In genomic region chr6:12081722-12082121, GRCm38 (mm10) we compare ENCODE assay signal across 20 mouse cellular contexts.
DNase-seq lines count a peak whose midpoint lies in the region; ATAC-seq and TF ChIP-seq lines count a peak whose summit lies in the region.
"Had no signal": no experiment of that assay in that cellular context is flagged by ENCODE, and none has a peak within 500 bp of the region (broad histone marks: within the 10 kb centered on the region; RNA-seq: fewer than 3 reads in every experiment).

No protein-coding gene starts in this region.

- no peak overlapping the region for H3K9ac ChIP-seq in hindbrain, embryonic 13.5 days
- no peak overlapping the region for H3K9ac ChIP-seq in hindbrain, embryonic 12.5 days
- no peak overlapping the region for H3K9ac ChIP-seq in stomach, embryonic 15.5 days
- no peak overlapping the region for H3K9ac ChIP-seq in stomach, postnatal 0 days (ENCODE audit: low read length)
- no peak overlapping the region for H3K9ac ChIP-seq in stomach, embryonic 16.5 days (ENCODE audit: low read length)
- H3K9ac ChIP-seq: forebrain, embryonic 12.5 days; heart, embryonic 13.5 days; hindbrain, embryonic 15.5 days; limb, embryonic 12.5 days; liver, embryonic 12.5 days had no signal

- H3K27ac ChIP-seq in hindbrain, embryonic 13.5 days = 0 out of 2 replicates have a peak overlapping the region, but pooled peaks have one; percentile 23
- H3K27ac ChIP-seq in hindbrain, embryonic 12.5 days = no peak overlapping the region
- H3K27ac ChIP-seq in layer of hippocampus, adult 2 months = peak overlapping the region; percentile 61
- H3K27ac ChIP-seq in stomach, embryonic 15.5 days = peak overlapping the region; percentile 40; the same call in 1 of the 2 replicates
- no peak overlapping the region for H3K27ac ChIP-seq in stomach, postnatal 0 days (replicated peaks)
- peak overlapping the region; percentile 76 for H3K27ac ChIP-seq in stomach, embryonic 16.5 days (ENCODE audit: low read length)
- H3K27ac ChIP-seq: forebrain, embryonic 12.5 days; heart, embryonic 13.5 days; hindbrain, embryonic 15.5 days; kidney, postnatal 0 days; limb, embryonic 12.5 days; liver, embryonic 12.5 days had no signal

- no peak for TF ChIP-seq EP300 in stomach, postnatal 0 days (optimal IDR thresholded peaks at IDR 0.05)

- TF ChIP-seq CTCF in layer of hippocampus, adult 2 months (conservative IDR thresholded peaks at IDR 0.05) = no peak
- no peak for TF ChIP-seq CTCF in stomach, postnatal 0 days (IDR thresholded peaks at IDR 0.05; ENCODE audit: low read depth)

- whole genome bisulfite sequencing in hindbrain, embryonic 13.5 days = 99% methylated on average over 2 of the region's 2 CpGs
- 92% methylated on average over 2 of the region's 2 CpGs for WGBS in hindbrain, embryonic 12.5 days
- WGBS in stomach, embryonic 15.5 days = 68% methylated on average over 2 of the region's 2 CpGs
- WGBS in stomach, postnatal 0 days = 74% methylated on average over 2 of the region's 2 CpGs
- WGBS in stomach, embryonic 16.5 days = 73% methylated on average over 2 of the region's 2 CpGs

- no peak for DNase-seq in layer of hippocampus, adult 2 months (ENCODE audit: low spot score in 2 of 2)
- DNase-seq in layer of hippocampus, adult 9-11 months = no peak
- DNase-seq in stomach, postnatal 0 days (ENCODE audit: low spot score) = no peak
- no peak for DNase-seq in right cerebral cortex, postnatal 36 days (ENCODE audit: low spot score in 2 of 2)
- DNase-seq: adrenal gland, adult 2 months; cerebellum, adult 9-10 months; gastrocnemius, postnatal 10 days; heart, adult 18-20 months; right cerebral cortex, adult 18-20 months; thymus, adult 2 months had no signal

- no peak for ATAC-seq in hindbrain, embryonic 13.5 days (ENCODE audit: low FRiP score)
- no peak for ATAC-seq in hindbrain, embryonic 12.5 days (ENCODE audit: low FRiP score)
- no peak for ATAC-seq in stomach, embryonic 15.5 days (ENCODE audit: insufficient read depth, low FRiP score, low read depth)
- ATAC-seq in stomach, postnatal 0 days (ENCODE audit: low FRiP score, low TSS enrichment) = no peak
- ATAC-seq in stomach, embryonic 16.5 days (ENCODE audit: insufficient read depth, low FRiP score) = no peak
- ATAC-seq: liver, embryonic 12.5 days had no signal

- H3K4me3 ChIP-seq in hindbrain, embryonic 13.5 days = no peak overlapping the region
- H3K4me3 ChIP-seq in hindbrain, embryonic 12.5 days = no peak overlapping the region
- no peak overlapping the region for H3K4me3 ChIP-seq in layer of hippocampus, adult 2 months
- no peak overlapping the region for H3K4me3 ChIP-seq in stomach, embryonic 15.5 days (replicated peaks)
- H3K4me3 ChIP-seq in stomach, postnatal 0 days (ENCODE audit: low read depth, low read length) = no peak overlapping the region
- no peak overlapping the region for H3K4me3 ChIP-seq in stomach, embryonic 16.5 days (replicated peaks; ENCODE audit: low read length)
- H3K4me3 ChIP-seq: forebrain, embryonic 12.5 days; heart, embryonic 13.5 days; hindbrain, embryonic 15.5 days; limb, embryonic 12.5 days; liver, embryonic 12.5 days had no signal

- no peaks in the 10 kb centered on the region for H3K27me3 ChIP-seq in hindbrain, embryonic 13.5 days
- no peaks in the 10 kb centered on the region for H3K27me3 ChIP-seq in hindbrain, embryonic 12.5 days
- no peaks in the 10 kb centered on the region for H3K27me3 ChIP-seq in stomach, embryonic 15.5 days (replicated peaks)
- no peaks in the 10 kb centered on the region for H3K27me3 ChIP-seq in stomach, postnatal 0 days (ENCODE audit: control insufficient read depth, insufficient read depth, low read length)
- no peaks in the 10 kb centered on the region for H3K27me3 ChIP-seq in stomach, embryonic 16.5 days (ENCODE audit: control insufficient read depth, insufficient read depth, low read length)
- H3K27me3 ChIP-seq: forebrain, embryonic 12.5 days; heart, embryonic 13.5 days; hindbrain, embryonic 15.5 days; limb, embryonic 12.5 days; liver, embryonic 12.5 days had no signal

- H3K36me3 ChIP-seq in hindbrain, embryonic 13.5 days = peaks cover 14% of the 10 kb centered on the region
- peaks cover 12% of the 10 kb centered on the region; the same call in 1 of the 2 replicates for H3K36me3 ChIP-seq in hindbrain, embryonic 12.5 days
- H3K36me3 ChIP-seq in stomach, embryonic 15.5 days = no peaks in the 10 kb centered on the region
- H3K36me3 ChIP-seq in stomach, postnatal 0 days (ENCODE audit: control insufficient read depth, insufficient read depth, low read length) = no peaks in the 10 kb centered on the region
- H3K36me3 ChIP-seq in stomach, embryonic 16.5 days (ENCODE audit: control insufficient read depth, insufficient read depth, low read length) = no peaks in the 10 kb centered on the region
- H3K36me3 ChIP-seq: hindbrain, embryonic 15.5 days had no signal

- H3K9me3 ChIP-seq in hindbrain, embryonic 13.5 days = no peaks in the 10 kb centered on the region
- no peaks in the 10 kb centered on the region for H3K9me3 ChIP-seq in hindbrain, embryonic 12.5 days (replicated peaks)
- H3K9me3 ChIP-seq in stomach, embryonic 15.5 days = no peaks in the 10 kb centered on the region
- no peaks in the 10 kb centered on the region for H3K9me3 ChIP-seq in stomach, postnatal 0 days (ENCODE audit: control insufficient read depth, low read length)
- H3K9me3 ChIP-seq in stomach, embryonic 16.5 days (replicated peaks; ENCODE audit: control insufficient read depth, low read length) = no peaks in the 10 kb centered on the region
- H3K9me3 ChIP-seq: forebrain, embryonic 12.5 days; heart, embryonic 13.5 days; hindbrain, embryonic 15.5 days; limb, embryonic 12.5 days; liver, embryonic 12.5 days had no signal

- H3K4me1 ChIP-seq in hindbrain, embryonic 13.5 days (replicated peaks) = peaks cover 5% of the 10 kb centered on the region; the same call in 1 of the 2 replicates
- 0 out of 2 replicates have a peak, but pooled peaks cover 2% of the 10 kb centered on the region for H3K4me1 ChIP-seq in hindbrain, embryonic 12.5 days
- no peaks in the 10 kb centered on the region for H3K4me1 ChIP-seq in stomach, embryonic 15.5 days
- no peaks in the 10 kb centered on the region for H3K4me1 ChIP-seq in stomach, postnatal 0 days (replicated peaks; ENCODE audit: control insufficient read depth, insufficient read depth)
- 0 out of 2 replicates have a peak, but pooled peaks cover 3% of the 10 kb centered on the region for H3K4me1 ChIP-seq in stomach, embryonic 16.5 days (ENCODE audit: control insufficient read depth, insufficient read depth, low read length)
- H3K4me1 ChIP-seq: forebrain, embryonic 12.5 days; limb, embryonic 12.5 days; liver, embryonic 12.5 days had no signal

- H3K4me2 ChIP-seq in hindbrain, embryonic 13.5 days = no peak overlapping the region
- H3K4me2 ChIP-seq in hindbrain, embryonic 12.5 days (replicated peaks) = no peak overlapping the region
- no peak overlapping the region for H3K4me2 ChIP-seq in stomach, embryonic 15.5 days
- H3K4me2 ChIP-seq in stomach, postnatal 0 days (replicated peaks; ENCODE audit: low read depth) = no peak overlapping the region
- H3K4me2 ChIP-seq in stomach, embryonic 16.5 days (ENCODE audit: low read depth, low read length) = no peak overlapping the region
- H3K4me2 ChIP-seq: forebrain, embryonic 12.5 days; heart, embryonic 13.5 days; hindbrain, embryonic 15.5 days; limb, embryonic 12.5 days; liver, embryonic 12.5 days had no signal

Comparison
In these comparisons a context has a peak if more than half of its experiments do, and no peak if none do; other contexts are left out.
1. H3K27ac ChIP-seq: peak in hindbrain, embryonic 13.5 days (single experiment), layer of hippocampus, adult 2 months (single experiment), stomach, embryonic 15.5 days (single experiment) and stomach, embryonic 16.5 days (single experiment); none in hindbrain, embryonic 12.5 days (single experiment) and stomach, postnatal 0 days (single experiment).